Comparison of ENCODE assay signal across 8 mouse cellular contexts in the genomic region with DNA sequence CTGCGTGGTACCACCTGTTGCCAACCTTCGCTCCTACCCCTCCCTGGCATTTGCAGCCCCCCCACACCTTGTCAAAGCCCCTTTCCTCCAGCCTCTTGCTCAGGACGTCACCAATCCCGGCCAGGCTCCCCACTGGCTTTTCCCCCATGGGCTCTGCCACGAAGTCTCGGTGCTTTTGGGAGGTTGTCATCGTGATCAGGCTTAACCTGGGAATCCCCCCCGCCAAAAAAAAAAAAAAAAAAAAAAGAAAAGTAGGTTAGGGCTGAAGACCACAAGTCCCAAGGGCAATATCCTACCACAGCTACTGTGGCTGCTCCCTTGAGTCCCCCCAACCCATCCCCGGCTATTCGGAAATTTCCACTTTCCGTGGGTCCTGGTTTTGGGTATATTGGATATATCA. TPM values are rescaled to one million over a fixed set of nuclear protein-coding genes. Genes with fewer than 3 reads are reported as not detected.
A peak's percentile ranks its signal among the peaks of the same experiment; 100 is the strongest.
DNase-seq lines count a peak whose midpoint lies in the region; ATAC-seq and TF ChIP-seq lines count a peak whose summit lies in the region.

No protein-coding gene starts in this region.

- H3K27me3 ChIP-seq in embryonic facial prominence, embryonic 10.5 days (replicated peaks; ENCODE audit: low read depth, poor library complexity, severe bottlenecking): no peaks in the 10 kb centered on the region
- H3K27me3 ChIP-seq in hindbrain, embryonic 13.5 days: no peaks in the 10 kb centered on the region
- no peaks in the 10 kb centered on the region for H3K27me3 ChIP-seq in midbrain, embryonic 15.5 days (replicated peaks)

- H3K9ac ChIP-seq in hindbrain, embryonic 13.5 days: peak overlapping the region; percentile 88
- H3K9ac ChIP-seq in midbrain, embryonic 15.5 days: peak overlapping the region; percentile 64

- H3K9me3 ChIP-seq in embryonic facial prominence, embryonic 10.5 days: no peaks in the 10 kb centered on the region
- no peaks in the 10 kb centered on the region for H3K9me3 ChIP-seq in hindbrain, embryonic 13.5 days
- H3K9me3 ChIP-seq in midbrain, embryonic 15.5 days: no peaks in the 10 kb centered on the region

- H3K4me3 ChIP-seq in left cerebral cortex, adult 2 months: peak overlapping the region; percentile 88
- H3K4me3 ChIP-seq in embryonic facial prominence, embryonic 10.5 days: peak overlapping the region; percentile 97
- peak overlapping the region; percentile 91 for H3K4me3 ChIP-seq in hindbrain, embryonic 13.5 days
- H3K4me3 ChIP-seq in midbrain, embryonic 15.5 days: peak overlapping the region; percentile 87

- H3K4me1 ChIP-seq in embryonic facial prominence, embryonic 10.5 days: peaks cover 20% of the 10 kb centered on the region
- H3K4me1 ChIP-seq in hindbrain, embryonic 13.5 days (replicated peaks): peaks cover 26% of the 10 kb centered on the region
- H3K4me1 ChIP-seq in midbrain, embryonic 15.5 days: peaks cover 26% of the 10 kb centered on the region

- TF ChIP-seq CTCF in left cerebral cortex, adult 2 months (IDR thresholded peaks at IDR 0.05): no peak

- peak overlapping the region; percentile 82 for H3K4me2 ChIP-seq in hindbrain, embryonic 13.5 days
- H3K4me2 ChIP-seq in midbrain, embryonic 15.5 days: peak overlapping the region; percentile 90

- DNase-seq in left cerebral cortex, adult 2 months (ENCODE audit: extremely low spot score in 1 of 2, low spot score in 2 of 2): no peak
- DNase-seq in left cerebral cortex, postnatal 36 days (ENCODE audit: low spot score in 2 of 2): no peak
- no peak for DNase-seq in embryonic facial prominence, embryonic 10.5 days (ENCODE audit: low spot score)
- DNase-seq in urinary bladder, postnatal 14 days (ENCODE audit: low spot score): no peak
- DNase-seq in c-Kit-positive CD71-positive TER-119-positive erythroid progenitor cells, embryonic 14.5 days (ENCODE audit: low spot score): no peak

- WGBS in embryonic facial prominence, embryonic 10.5 days: 18% methylated on average over 11 of the region's 11 CpGs
- 24% methylated on average over 11 of the region's 11 CpGs for WGBS in hindbrain, embryonic 13.5 days
- 18% methylated on average over 11 of the region's 11 CpGs for WGBS in midbrain, embryonic 15.5 days

- H3K27ac ChIP-seq in left cerebral cortex, adult 2 months: peak overlapping the region; percentile 94
- peak overlapping the region; percentile 99 for H3K27ac ChIP-seq in embryonic facial prominence, embryonic 10.5 days (replicated peaks)
- peak overlapping the region; percentile 94 for H3K27ac ChIP-seq in hindbrain, embryonic 13.5 days
- peak overlapping the region; percentile 93 for H3K27ac ChIP-seq in midbrain, embryonic 15.5 days

- intact Hi-C loops in left cerebral cortex, adult 2 months (cut with DNase I): loop anchor here (1.0 to 5.0 kb wide), 4 partner anchors 23 to 322 kb away; a partner anchor contains a TSS
- intact Hi-C loops in left cerebral cortex, postnatal 36 days (cut with DNase I): loop anchor here (1.0 to 5.0 kb wide), 2 partner anchors 23 to 68 kb away; a partner anchor contains a TSS

- no peak for ATAC-seq in hindbrain, embryonic 13.5 days (ENCODE audit: low FRiP score)
- ATAC-seq in midbrain, embryonic 15.5 days (replicated peaks): no peak
- ATAC-seq in megakaryocyte progenitor cell, adult 5-6 weeks (replicated peaks; ENCODE audit: poor library complexity): no peak

- H3K36me3 ChIP-seq in embryonic facial prominence, embryonic 10.5 days (replicated peaks): peaks cover 57% of the 10 kb centered on the region
- H3K36me3 ChIP-seq in hindbrain, embryonic 13.5 days: peaks cover 49% of the 10 kb centered on the region
- peaks cover 32% of the 10 kb centered on the region for H3K36me3 ChIP-seq in midbrain, embryonic 15.5 days (replicated peaks)

RNA-seq across cellular contexts. Expression of a gene that starts 0.8 kb away (rescaled TPM):
- 10 to 100 TPM; 23.4 to 25.5 TPM for total RNA-seq in left cerebral cortex, adult 2 months (2021)
- total RNA-seq in left cerebral cortex, postnatal 36 days (2021): 10 to 100 TPM; 20.5 to 24.2 TPM
- 90.4 and 93.7 TPM in 2 replicates for polyA plus RNA-seq in embryonic facial prominence, embryonic 10.5 days (2016; fragmentation: Nextera tagmentation; extraction: Ambion mirVana)
- 53.3 and 56.4 TPM in 2 replicates for polyA plus RNA-seq in hindbrain, embryonic 13.5 days (2015; fragmentation: Nextera tagmentation; extraction: Ambion mirVana)
- 43.6 and 43.8 TPM in 2 replicates for polyA plus RNA-seq in midbrain, embryonic 15.5 days (2015; fragmentation: Nextera tagmentation; extraction: Ambion mirVana)
- total RNA-seq in megakaryocyte progenitor cell, adult 5-6 weeks (2015): 48.9 and 54.7 TPM in 2 replicates
- 67.8 and 86.2 TPM in 2 replicates for total RNA-seq in megakaryocyte progenitor cell, adult 5-6 weeks (2017)

RNA-seq across cellular contexts. Expression of a gene that starts 1.2 kb away (rescaled TPM):
- total RNA-seq in left cerebral cortex, adult 2 months (2021): 10 to 100 TPM; 75.5 to 82.2 TPM
- 10 to 100 TPM; 74.3 to 83.3 TPM for total RNA-seq in left cerebral cortex, postnatal 36 days (2021)
- 570 and 593 TPM in 2 replicates for polyA plus RNA-seq in embryonic facial prominence, embryonic 10.5 days (2016; fragmentation: Nextera tagmentation; extraction: Ambion mirVana)
- 330 and 334 TPM in 2 replicates for polyA plus RNA-seq in hindbrain, embryonic 13.5 days (2015; fragmentation: Nextera tagmentation; extraction: Ambion mirVana)
- 307 and 337 TPM in 2 replicates for polyA plus RNA-seq in midbrain, embryonic 15.5 days (2015; fragmentation: Nextera tagmentation; extraction: Ambion mirVana)
- total RNA-seq in megakaryocyte progenitor cell, adult 5-6 weeks (2015): 499 and 504 TPM in 2 replicates
- 66.7 and 68.5 TPM in 2 replicates for total RNA-seq in megakaryocyte progenitor cell, adult 5-6 weeks (2017)

RNA-seq across cellular contexts. Expression of a gene that starts 16.4 kb away (rescaled TPM):
- 10 to 100 TPM; 25.7 to 27.4 TPM for total RNA-seq in left cerebral cortex, adult 2 months (2021)
- 10 to 100 TPM; 20.8 to 35.6 TPM for total RNA-seq in left cerebral cortex, postnatal 36 days (2021)
- 0.24 and 0.65 TPM in 2 replicates for polyA plus RNA-seq in embryonic facial prominence, embryonic 10.5 days (2016; fragmentation: Nextera tagmentation; extraction: Ambion mirVana)
- 5.4 and 6.3 TPM in 2 replicates for polyA plus RNA-seq in hindbrain, embryonic 13.5 days (2015; fragmentation: Nextera tagmentation; extraction: Ambion mirVana)
- polyA plus RNA-seq in midbrain, embryonic 15.5 days (2015; fragmentation: Nextera tagmentation; extraction: Ambion mirVana): 5.9 and 7.2 TPM in 2 replicates
- not detected in 2 replicates for total RNA-seq in megakaryocyte progenitor cell, adult 5-6 weeks (2015)
- total RNA-seq in megakaryocyte progenitor cell, adult 5-6 weeks (2017): not detected in 2 replicates

RNA-seq across cellular contexts. Expression of a gene that starts 22.8 kb away (rescaled TPM):
- 100 to 1,000 TPM in 1 of 2 experiments, 10 to 100 TPM in 1; 94.2 to 100 TPM for total RNA-seq in left cerebral cortex, adult 2 months (2021)
- total RNA-seq in left cerebral cortex, postnatal 36 days (2021): 100 to 1,000 TPM in 1 of 2 experiments, 10 to 100 TPM in 1; 75.6 to 103 TPM
- 89.4 and 96.6 TPM in 2 replicates for polyA plus RNA-seq in embryonic facial prominence, embryonic 10.5 days (2016; fragmentation: Nextera tagmentation; extraction: Ambion mirVana)
- polyA plus RNA-seq in hindbrain, embryonic 13.5 days (2015; fragmentation: Nextera tagmentation; extraction: Ambion mirVana): 72.1 and 73.0 TPM in 2 replicates
- 72.5 and 77.3 TPM in 2 replicates for polyA plus RNA-seq in midbrain, embryonic 15.5 days (2015; fragmentation: Nextera tagmentation; extraction: Ambion mirVana)
- 65.3 and 65.9 TPM in 2 replicates for total RNA-seq in megakaryocyte progenitor cell, adult 5-6 weeks (2015)
- total RNA-seq in megakaryocyte progenitor cell, adult 5-6 weeks (2017): 83.8 and 105 TPM in 2 replicates

RNA-seq across cellular contexts. Expression of a gene that starts 30.2 kb away (rescaled TPM):
- total RNA-seq in left cerebral cortex, adult 2 months (2021): not detected
- not detected for total RNA-seq in left cerebral cortex, postnatal 36 days (2021)
- not detected in 2 replicates for polyA plus RNA-seq in embryonic facial prominence, embryonic 10.5 days (2016; fragmentation: Nextera tagmentation; extraction: Ambion mirVana)
- polyA plus RNA-seq in hindbrain, embryonic 13.5 days (2015; fragmentation: Nextera tagmentation; extraction: Ambion mirVana): not detected in 2 replicates
- polyA plus RNA-seq in midbrain, embryonic 15.5 days (2015; fragmentation: Nextera tagmentation; extraction: Ambion mirVana): not detected in 2 replicates
- not detected in 2 replicates for total RNA-seq in megakaryocyte progenitor cell, adult 5-6 weeks (2015)
- not detected in 2 replicates for total RNA-seq in megakaryocyte progenitor cell, adult 5-6 weeks (2017)

Comparison
In these comparisons a context has a peak if more than half of its experiments do, and no peak if none do; other contexts are left out.
1. RNA of a gene that starts 16.4 kb away (total RNA-seq): 20.8 to 35.6 TPM in left cerebral cortex, postnatal 36 days and 25.7 to 27.4 TPM in left cerebral cortex, adult 2 months; not detected in megakaryocyte progenitor cell, adult 5-6 weeks; every median in the first group is over 10 times any median in the second.
2. Peak in every context shown above with its lines, with median percentiles within 50 percentile points of each other: H3K27ac ChIP-seq and H3K4me3 ChIP-seq.